Mouse (Mus musculus) cerebral cortex, adult 2 months (tissue): ENCODE measurements around the gene Tgfbr3l.

Source experiments
- WGBS: fragments of 180-500 bp; shearing (Covaris S2); methylation state at CpG from one replicate; pipeline ENCODE4 v1.1.7; 2018; 5-methylcytosine and 5-hydroxymethylcytosine counted together

The Tgfbr3l gene

GRCm38 (mm10) chr8:4238434-4239192 lies 9.4 kb upstream of the Tgfbr3l start, which contains the start of the genes Map2k7 and Gm49320:
Map2k7 (plus strand) TSS chr8:4238740.
Gm49320 (plus strand) TSS chr8:4238865.
- under 1% methylated on average over 62 of the region's 71 CpGs for WGBS

- WGBS: 10% methylated on average over 19 of the region's 19 CpGs
Measured at GRCm38 (mm10) chr8:4239193-4239890, 8.7 kb upstream of the Tgfbr3l start.

- WGBS: 90% methylated on average over 5 of the region's 5 CpGs
Measured at GRCm38 (mm10) chr8:4245061-4245460, 3.0 kb upstream of the Tgfbr3l start.

- WGBS: 74% methylated on average over 13 of the region's 13 CpGs
Measured at GRCm38 (mm10) chr8:4245737-4246136, 2.3 kb upstream of the Tgfbr3l start.

GRCm38 (mm10) chr8:4247241-4247640 lies 773 bp upstream of the Tgfbr3l start:
- WGBS: 87% methylated on average over 8 of the region's 8 CpGs

- 43% methylated on average over 29 of the region's 29 CpGs for WGBS
Measured at GRCm38 (mm10) chr8:4249213-4249612, 1.2 kb downstream of the Tgfbr3l start.

GRCm38 (mm10) chr8:4250306-4250970 lies 2.4 kb downstream of the Tgfbr3l start:
- 37% methylated on average over 26 of the region's 26 CpGs for WGBS

- WGBS: 40% methylated on average over 8 of the region's 8 CpGs
Measured at GRCm38 (mm10) chr8:4252116-4252760, 4.2 kb downstream of the Tgfbr3l start.

- under 1% methylated on average over 69 of the region's 69 CpGs for WGBS
Measured at GRCm38 (mm10) chr8:4252934-4253841, 5.2 kb downstream of the Tgfbr3l start, which contains the start of gene Snapc2. Snapc2 (plus strand) TSS chr8:4253080.

GRCm38 (mm10) chr8:4254001-4254400 lies 6.0 kb downstream of the Tgfbr3l start:
- WGBS: 20% methylated on average over 6 of the region's 6 CpGs

- 63% methylated on average over 7 of the region's 7 CpGs for WGBS
Measured at GRCm38 (mm10) chr8:4255471-4255870, 7.5 kb downstream of the Tgfbr3l start.

GRCm38 (mm10) chr8:4256911-4257310 lies 8.9 kb downstream of the Tgfbr3l start:
- WGBS: 16% methylated on average over 4 of the region's 4 CpGs

GRCm38 (mm10) chr8:4257350-4257749 lies 9.3 kb downstream of the Tgfbr3l start:
- whole genome bisulfite sequencing: 34% methylated on average over 4 of the region's 4 CpGs

- 3% methylated on average over 26 of the region's 35 CpGs for WGBS
Measured at GRCm38 (mm10) chr8:4258233-4258632, 10.2 kb downstream of the Tgfbr3l start.

- under 1% methylated on average over 32 of the region's 32 CpGs for WGBS
Measured at GRCm38 (mm10) chr8:4258678-4259077, 10.7 kb downstream of the Tgfbr3l start.

- 4% methylated on average over 33 of the region's 33 CpGs for WGBS
Measured at GRCm38 (mm10) chr8:4259125-4259804, 11.3 kb downstream of the Tgfbr3l start, which contains the start of gene Ctxn1. Ctxn1 (minus strand) TSS chr8:4259274.

GRCm38 (mm10) chr8:4259805-4260170 lies 11.8 kb downstream of the Tgfbr3l start:
- WGBS: 79% methylated on average over 4 of the region's 4 CpGs

GRCm38 (mm10) chr8:4263105-4263791 lies 15.2 kb downstream of the Tgfbr3l start:
- WGBS: 40% methylated on average over 8 of the region's 8 CpGs

- WGBS: 68% methylated on average over 15 of the region's 15 CpGs
Measured at GRCm38 (mm10) chr8:4265160-4265914, 17.3 kb downstream of the Tgfbr3l start.
